Mouse (Mus musculus) frontal cortex, postnatal 25 days (tissue): ENCODE results near the gene Abl1.

Source experiments
- DNase-seq, 2 experiments: peaks; one replicate each; pipeline ENCODE4 v3.0.0; 2022; ENCODE audit warnings: low spot score in 2 of 2

Gene Abl1

GRCm38 (mm10) chr2:31788227-31788626, 100.1 kb downstream of the Abl1 start:
- no peak for DNase-seq

- DNase-seq = no peak
Observed at GRCm38 (mm10) chr2:31789215-31789614, 101.0 kb downstream of the Abl1 start.

- DNase-seq = no peak
Observed at GRCm38 (mm10) chr2:31790728-31791251, 102.6 kb downstream of the Abl1 start.

GRCm38 (mm10) chr2:31791260-31791659, 103.1 kb downstream of the Abl1 start:
- no peak for DNase-seq

GRCm38 (mm10) chr2:31792611-31793010, 104.4 kb downstream of the Abl1 start:
- no peak for DNase-seq

- DNase-seq = no peak
Observed at GRCm38 (mm10) chr2:31796943-31797342, 108.8 kb downstream of the Abl1 start.

- DNase-seq = no peak
Observed at GRCm38 (mm10) chr2:31801416-31801815, 113.2 kb downstream of the Abl1 start.

GRCm38 (mm10) chr2:31802811-31803210, 114.6 kb downstream of the Abl1 start:
- DNase-seq = no peak

- no peak for DNase-seq
Observed at GRCm38 (mm10) chr2:31803480-31803879, 115.3 kb downstream of the Abl1 start.

- no peak for DNase-seq
Observed at GRCm38 (mm10) chr2:31806639-31807382, 118.6 kb downstream of the Abl1 start.

- DNase-seq = no peak
Observed at GRCm38 (mm10) chr2:31808410-31809357, 120.5 kb downstream of the Abl1 start.

- no peak for DNase-seq
Observed at GRCm38 (mm10) chr2:31809358-31809740, 121.2 kb downstream of the Abl1 start.

- no peak for DNase-seq
Observed at GRCm38 (mm10) chr2:31810444-31810843, 122.3 kb downstream of the Abl1 start, which contains the start of gene Qrfp. TSS of gene Qrfp (minus strand) at chr2:31810580.

- no peak for DNase-seq
Observed at GRCm38 (mm10) chr2:31811086-31811958, 123.1 kb downstream of the Abl1 start.

GRCm38 (mm10) chr2:31813641-31814040, 125.5 kb downstream of the Abl1 start:
- no peak for DNase-seq

- DNase-seq = no peak
Observed at GRCm38 (mm10) chr2:31814699-31815098, 126.5 kb downstream of the Abl1 start.

- peak; percentile 54 to 58 for DNase-seq
Observed at GRCm38 (mm10) chr2:31815367-31815766, 127.2 kb downstream of the Abl1 start.

GRCm38 (mm10) chr2:31822524-31823371, 134.6 kb downstream of the Abl1 start:
- DNase-seq = peak; percentile 44 to 52

GRCm38 (mm10) chr2:31823933-31824730, 136.0 kb downstream of the Abl1 start:
- DNase-seq = no peak

- DNase-seq = no peak
Observed at GRCm38 (mm10) chr2:31825469-31825911, 137.3 kb downstream of the Abl1 start.
